Mouse (Mus musculus): ENCODE measurements around the gene Naglu. TPM values are rescaled to one million over a fixed set of nuclear protein-coding genes. Genes with fewer than 3 reads are reported as not detected.

Gene Naglu
- polyA plus RNA-seq, 1 experiment from 2014 or later = 11.7 TPM

GRCm38 (mm10) chr11:101037795-101038194 is 32.0 kb upstream of the Naglu start:
- Histone ChIP-seq H3K27ac (replicated peaks) (no peak overlapping the region), H3K27me3 (replicated peaks) (no peaks in the 10 kb centered on the region), H3K4me2 (no peak overlapping the region), H3K36me3 (peaks cover 92% of the 10 kb centered on the region), H3K9ac (replicated peaks) (no peak overlapping the region), H3K4me3 (replicated peaks) (no peak overlapping the region), H3K4me1 (no peaks in the 10 kb centered on the region), H3K9me3 (replicated peaks) (no peaks in the 10 kb centered on the region)
- 86% methylated on average over 10 of the region's 10 CpGs for WGBS
- no peak for ATAC-seq (ENCODE audit: low FRiP score)

DNA sequence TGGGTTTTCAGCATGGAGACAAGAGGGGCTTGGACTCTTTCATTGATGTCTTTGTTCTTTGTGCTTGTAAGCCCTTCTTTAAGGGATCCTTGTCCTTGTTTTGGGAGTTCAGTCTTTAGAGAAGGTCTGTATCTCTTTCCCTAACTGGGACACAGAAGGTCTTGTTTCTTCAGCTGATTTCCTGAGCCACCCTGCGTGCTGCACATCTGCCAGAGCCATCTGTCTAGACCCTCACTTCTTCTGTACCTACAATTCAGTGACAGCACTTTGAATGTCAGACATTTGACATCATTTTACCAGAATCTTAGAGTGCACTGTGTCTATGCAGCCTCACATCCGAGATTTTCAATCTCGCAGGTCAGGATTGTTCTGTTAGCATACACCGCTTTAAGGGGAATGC is 24.0 kb upstream of the Naglu start:
- Histone ChIP-seq H3K27ac (replicated peaks) (no peak overlapping the region), H3K36me3 (peaks cover 97% of the 10 kb centered on the region), H3K9me3 (replicated peaks) (no peaks in the 10 kb centered on the region), H3K4me2 (no peak overlapping the region), H3K4me1 (no peaks in the 10 kb centered on the region), H3K4me3 (replicated peaks) (no peak overlapping the region), H3K9ac (replicated peaks) (no peak overlapping the region), H3K27me3 (replicated peaks) (no peaks in the 10 kb centered on the region)
- no peak for ATAC-seq (ENCODE audit: low FRiP score)
- WGBS = 96% methylated on average over 4 of the region's 4 CpGs

- Histone ChIP-seq H3K27me3 (replicated peaks) (no peaks in the 10 kb centered on the region), H3K9ac (replicated peaks) (no peak overlapping the region), H3K27ac (replicated peaks) (no peak overlapping the region), H3K4me1 (no peaks in the 10 kb centered on the region), H3K4me2 (no peak overlapping the region), H3K36me3 (peaks cover 98% of the 10 kb centered on the region), H3K4me3 (replicated peaks) (no peak overlapping the region), H3K9me3 (replicated peaks) (no peaks in the 10 kb centered on the region)
- 75% methylated on average over 9 of the region's 9 CpGs for WGBS
- no peak for ATAC-seq (ENCODE audit: low FRiP score)
Observed at GRCm38 (mm10) chr11:101046440-101046839, 23.4 kb upstream of the Naglu start.

DNA sequence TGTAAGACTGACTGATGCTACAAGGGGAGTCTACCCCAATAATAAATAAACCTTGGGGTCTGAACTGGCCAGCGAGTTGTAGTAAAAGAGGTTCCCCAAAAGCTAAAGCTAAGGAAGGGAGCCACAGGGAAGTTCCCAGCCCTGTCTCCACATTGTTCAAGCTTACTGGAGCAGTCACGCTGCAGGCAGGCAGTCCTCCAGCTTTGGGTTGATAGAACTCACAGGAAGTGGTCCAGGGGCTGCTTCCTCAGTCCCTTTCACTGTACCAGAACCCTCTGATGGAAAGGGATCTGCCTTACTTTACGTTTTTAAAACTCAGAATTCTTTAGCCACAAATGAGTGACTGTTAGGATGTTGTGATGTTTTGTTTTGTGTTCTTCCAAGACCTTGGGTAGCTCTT is 22.3 kb upstream of the Naglu start:
- H3K27me3 ChIP-seq (replicated peaks) = no peaks in the 10 kb centered on the region
- ATAC-seq (ENCODE audit: low FRiP score) = no peak
- no peak overlapping the region for H3K27ac ChIP-seq (replicated peaks)
- no peak overlapping the region for H3K4me3 ChIP-seq (replicated peaks)
- H3K9ac ChIP-seq (replicated peaks) = no peak overlapping the region
- H3K4me1 ChIP-seq = no peaks in the 10 kb centered on the region
- WGBS = 88% methylated on average over 3 of the region's 3 CpGs
- H3K9me3 ChIP-seq (replicated peaks) = no peaks in the 10 kb centered on the region
- H3K36me3 ChIP-seq = peaks cover 98% of the 10 kb centered on the region
- H3K4me2 ChIP-seq = no peak overlapping the region

- ATAC-seq (ENCODE audit: low FRiP score) = no peak
- H3K4me1 ChIP-seq = no peaks in the 10 kb centered on the region
- no peaks in the 10 kb centered on the region for H3K9me3 ChIP-seq (replicated peaks)
- H3K4me2 ChIP-seq = no peak overlapping the region
- H3K36me3 ChIP-seq = peaks cover 99% of the 10 kb centered on the region
- H3K27me3 ChIP-seq (replicated peaks) = no peaks in the 10 kb centered on the region
- no peak overlapping the region for H3K9ac ChIP-seq (replicated peaks)
- WGBS = 87% methylated on average over 9 of the region's 9 CpGs
- no peak overlapping the region for H3K4me3 ChIP-seq (replicated peaks)
- no peak overlapping the region for H3K27ac ChIP-seq (replicated peaks)
Observed at GRCm38 (mm10) chr11:101050359-101050758, 19.5 kb upstream of the Naglu start.

DNA sequence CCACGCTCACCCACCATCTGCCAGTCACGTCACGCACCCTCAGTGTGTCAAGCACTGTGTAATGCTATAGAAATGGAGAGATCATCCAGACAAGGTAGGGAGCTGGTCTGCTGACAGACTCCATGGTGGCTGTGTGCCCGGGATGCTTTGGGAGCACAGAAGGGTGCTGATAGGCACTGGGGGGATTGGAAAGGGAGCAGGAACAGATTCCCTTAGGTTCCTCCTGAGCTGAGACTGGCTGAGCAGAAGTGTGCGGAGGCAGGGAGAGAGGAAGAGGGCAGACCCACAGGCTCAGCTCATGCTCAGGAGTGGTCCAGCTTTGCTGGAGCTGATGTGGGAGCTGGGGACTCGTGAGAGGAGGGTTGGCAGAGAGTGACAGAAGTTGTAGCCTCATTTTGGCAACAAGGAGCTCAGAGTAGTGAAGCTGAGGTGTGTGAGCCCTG is 18.7 kb upstream of the Naglu start:
- Histone ChIP-seq H3K9ac (replicated peaks) (no peak overlapping the region), H3K27ac (replicated peaks) (no peak overlapping the region), H3K36me3 (peaks cover 99% of the 10 kb centered on the region), H3K9me3 (replicated peaks) (no peaks in the 10 kb centered on the region), H3K27me3 (replicated peaks) (no peaks in the 10 kb centered on the region), H3K4me3 (replicated peaks) (no peak overlapping the region), H3K4me2 (no peak overlapping the region), H3K4me1 (no peaks in the 10 kb centered on the region)
- ATAC-seq (ENCODE audit: low FRiP score) = no peak
- WGBS = 91% methylated on average over 6 of the region's 6 CpGs

DNA sequence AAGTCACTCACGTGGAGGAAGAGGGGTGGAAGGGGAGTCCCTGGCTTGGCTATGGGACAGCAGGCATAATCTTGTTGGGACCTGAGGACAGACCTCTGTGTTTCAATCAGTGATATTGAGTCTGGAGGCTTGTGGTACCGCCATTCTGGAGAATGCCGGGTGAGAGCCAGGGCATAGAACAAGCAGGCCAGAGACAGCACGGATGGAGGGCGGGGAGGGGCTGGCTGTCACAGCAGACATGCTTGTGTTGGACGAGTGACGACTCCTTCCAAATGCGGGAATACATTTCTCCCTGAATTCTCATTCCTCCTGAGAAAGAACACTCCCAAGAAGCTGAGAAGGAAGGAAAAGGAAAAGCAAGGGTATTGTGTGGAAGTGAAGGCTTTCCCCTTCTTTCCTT is 18.2 kb upstream of the Naglu start:
- no peak overlapping the region for H3K4me2 ChIP-seq
- no peaks in the 10 kb centered on the region for H3K27me3 ChIP-seq (replicated peaks)
- no peak overlapping the region for H3K27ac ChIP-seq (replicated peaks)
- H3K4me3 ChIP-seq (replicated peaks) = no peak overlapping the region
- no peaks in the 10 kb centered on the region for H3K4me1 ChIP-seq
- H3K9ac ChIP-seq (replicated peaks) = no peak overlapping the region
- H3K36me3 ChIP-seq = peaks cover 99% of the 10 kb centered on the region
- 89% methylated on average over 8 of the region's 8 CpGs for WGBS
- ATAC-seq (ENCODE audit: low FRiP score) = no peak
- no peaks in the 10 kb centered on the region for H3K9me3 ChIP-seq (replicated peaks)

DNA sequence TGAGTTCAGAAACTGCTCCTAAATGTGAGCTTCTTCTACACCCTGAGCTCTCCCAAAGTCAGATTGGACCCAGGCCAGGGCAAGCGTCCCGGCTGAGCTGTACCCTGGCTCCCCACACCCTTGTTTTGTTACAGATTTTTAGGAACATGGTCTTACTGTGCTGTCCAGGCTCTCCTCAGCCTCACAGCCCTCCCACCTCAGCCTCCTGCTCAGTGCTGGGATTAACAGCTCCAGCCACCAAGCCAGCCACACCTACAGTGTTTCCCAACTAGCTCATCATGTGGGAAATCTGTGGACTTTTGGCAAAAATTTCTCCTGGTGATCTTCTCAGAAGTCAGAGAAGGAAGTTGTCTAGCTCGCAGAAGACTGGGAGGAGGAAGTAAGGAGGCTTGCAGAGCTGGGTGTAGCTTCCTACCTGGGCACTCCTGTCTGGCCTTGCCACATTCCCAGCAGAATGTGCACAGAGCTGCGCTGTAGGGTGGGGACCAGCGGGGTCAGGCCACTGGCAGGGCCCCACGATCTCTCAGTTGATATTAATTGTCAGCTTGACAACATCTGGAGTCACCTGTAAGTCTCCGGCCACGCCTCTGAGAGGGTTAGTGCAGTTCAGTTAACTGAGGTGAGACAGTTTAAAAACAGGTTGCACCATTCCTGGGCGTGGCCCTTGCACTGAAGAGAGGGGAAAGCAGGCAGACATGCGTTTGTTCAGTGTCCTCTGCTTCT is 16.9 kb upstream of the Naglu start:
- WGBS = 91% methylated on average over 10 of the region's 10 CpGs

GRCm38 (mm10) chr11:101053974-101054373 is 15.8 kb upstream of the Naglu start:
- H3K4me1 ChIP-seq = no peaks in the 10 kb centered on the region
- no peak overlapping the region for H3K27ac ChIP-seq (replicated peaks)
- ATAC-seq (ENCODE audit: low FRiP score) = no peak
- no peak overlapping the region for H3K4me2 ChIP-seq
- H3K4me3 ChIP-seq (replicated peaks) = no peak overlapping the region
- 96% methylated on average over 1 of the region's 1 CpGs for WGBS
- no peaks in the 10 kb centered on the region for H3K9me3 ChIP-seq (replicated peaks)
- no peaks in the 10 kb centered on the region for H3K27me3 ChIP-seq (replicated peaks)
- no peak overlapping the region for H3K9ac ChIP-seq (replicated peaks)
- peaks cover 91% of the 10 kb centered on the region for H3K36me3 ChIP-seq

More for the DNA sequence above, 16.9 kb upstream of the Naglu start:
- H3K36me3 ChIP-seq = peaks cover 95% of the 10 kb centered on the region
- no peaks in the 10 kb centered on the region for H3K9me3 ChIP-seq (replicated peaks)
- ATAC-seq (ENCODE audit: low FRiP score) = no peak
- H3K27ac ChIP-seq (replicated peaks) = no peak overlapping the region
- H3K4me2 ChIP-seq = no peak overlapping the region
- H3K4me1 ChIP-seq = no peaks in the 10 kb centered on the region
- no peaks in the 10 kb centered on the region for H3K27me3 ChIP-seq (replicated peaks)
- H3K9ac ChIP-seq (replicated peaks) = no peak overlapping the region
- no peak overlapping the region for H3K4me3 ChIP-seq (replicated peaks)

DNA sequence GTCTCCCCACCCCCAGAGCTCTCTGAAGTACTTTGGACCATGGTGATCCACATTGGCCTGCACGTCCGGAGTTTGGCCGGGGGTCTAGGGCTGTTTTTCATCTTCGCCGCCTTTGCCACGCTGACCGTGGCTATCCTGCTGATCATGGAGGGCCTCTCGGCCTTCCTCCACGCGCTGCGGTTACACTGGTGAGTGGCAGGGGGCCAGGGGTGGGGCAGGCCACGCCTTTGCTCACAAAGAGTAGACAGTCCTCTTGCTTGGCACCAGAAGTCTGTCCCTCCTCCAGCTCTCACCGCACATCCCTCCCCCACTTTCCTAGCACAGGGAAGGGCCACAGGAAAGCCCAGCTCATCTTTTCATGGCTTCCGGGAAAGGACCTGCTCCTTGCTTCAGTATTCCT is 14.4 kb upstream of the Naglu start:
- WGBS = 86% methylated on average over 14 of the region's 14 CpGs
- no peak overlapping the region for H3K4me2 ChIP-seq
- H3K9me3 ChIP-seq (replicated peaks) = no peaks in the 10 kb centered on the region
- no peak for ATAC-seq (ENCODE audit: low FRiP score)
- H3K9ac ChIP-seq (replicated peaks) = no peak overlapping the region
- no peak overlapping the region for H3K27ac ChIP-seq (replicated peaks)
- no peaks in the 10 kb centered on the region for H3K27me3 ChIP-seq (replicated peaks)
- H3K36me3 ChIP-seq = peaks cover 89% of the 10 kb centered on the region
- H3K4me3 ChIP-seq (replicated peaks) = no peak overlapping the region
- H3K4me1 ChIP-seq = 0 out of 2 replicates have a peak, but pooled peaks cover 4% of the 10 kb centered on the region

GRCm38 (mm10) chr11:101056885-101057284 is 12.9 kb upstream of the Naglu start:
- Histone ChIP-seq H3K9me3 (replicated peaks) (no peaks in the 10 kb centered on the region), H3K9ac (replicated peaks) (no peak overlapping the region), H3K27me3 (replicated peaks) (no peaks in the 10 kb centered on the region), H3K4me1 (0 out of 2 replicates have a peak, but pooled peaks cover 4% of the 10 kb centered on the region), H3K4me2 (no peak overlapping the region), H3K36me3 (peaks cover 89% of the 10 kb centered on the region), H3K4me3 (replicated peaks) (no peak overlapping the region), H3K27ac (replicated peaks) (peak overlapping the region; percentile 18; the same call in 1 of the 2 replicates)
- ATAC-seq (ENCODE audit: low FRiP score) = no peak
- 66% methylated on average over 8 of the region's 8 CpGs for WGBS

GRCm38 (mm10) chr11:101057860-101058259 is 12.0 kb upstream of the Naglu start:
- 35% methylated on average over 5 of the region's 5 CpGs for WGBS
- H3K27ac ChIP-seq (replicated peaks) = 0 out of 2 replicates have a peak overlapping the region, but pooled peaks have one; percentile 18
- H3K4me1 ChIP-seq = 0 out of 2 replicates have a peak, but pooled peaks cover 4% of the 10 kb centered on the region
- no peak overlapping the region for H3K9ac ChIP-seq (replicated peaks)
- ATAC-seq (ENCODE audit: low FRiP score) = no peak
- peaks cover 89% of the 10 kb centered on the region for H3K36me3 ChIP-seq
- H3K4me2 ChIP-seq = no peak overlapping the region
- no peaks in the 10 kb centered on the region for H3K27me3 ChIP-seq (replicated peaks)
- H3K4me3 ChIP-seq (replicated peaks) = no peak overlapping the region
- H3K9me3 ChIP-seq (replicated peaks) = no peaks in the 10 kb centered on the region
